Mouse (Mus musculus): Measurements from ENCODE around the gene Cd207. TPM values are rescaled to one million over a fixed set of nuclear protein-coding genes. Genes with fewer than 3 reads are reported as not detected.

Gene Cd207
- polyA plus RNA-seq, 1 experiment from 2014 or later, result not detected

- Histone ChIP-seq H3K4me2 (replicated peaks) (no peak overlapping the region), H3K36me3 (no peaks in the 10 kb centered on the region), H3K4me3 (no peak overlapping the region), H3K27me3 (peaks cover 97% of the 10 kb centered on the region), H3K27ac (no peak overlapping the region), H3K4me1 (peaks cover 16% of the 10 kb centered on the region), H3K9me3 (no peaks in the 10 kb centered on the region), H3K9ac (no peak overlapping the region)
- 6% methylated on average over 6 of the region's 6 CpGs for WGBS
- no peak for ATAC-seq (ENCODE audit: insufficient number of reproducible peaks, insufficient read depth, low FRiP score, low TSS enrichment)
Observed at GRCm38 (mm10) chr6:83707738-83708510, 30.3 kb upstream of the Cd207 start.

- no peak overlapping the region for H3K4me3 ChIP-seq
- peaks cover 91% of the 10 kb centered on the region for H3K27me3 ChIP-seq
- peaks cover 4% of the 10 kb centered on the region; the same call in 1 of the 2 replicates for H3K4me1 ChIP-seq
- 15% methylated on average over 5 of the region's 5 CpGs for WGBS
- ATAC-seq (ENCODE audit: insufficient number of reproducible peaks, insufficient read depth, low FRiP score, low TSS enrichment), result no peak
- no peak overlapping the region for H3K4me2 ChIP-seq (replicated peaks)
- no peaks in the 10 kb centered on the region for H3K36me3 ChIP-seq
- H3K9me3 ChIP-seq, result no peaks in the 10 kb centered on the region
- H3K27ac ChIP-seq, result no peak overlapping the region
- H3K9ac ChIP-seq, result no peak overlapping the region
Observed at GRCm38 (mm10) chr6:83704701-83705100, 27.0 kb upstream of the Cd207 start.

DNA sequence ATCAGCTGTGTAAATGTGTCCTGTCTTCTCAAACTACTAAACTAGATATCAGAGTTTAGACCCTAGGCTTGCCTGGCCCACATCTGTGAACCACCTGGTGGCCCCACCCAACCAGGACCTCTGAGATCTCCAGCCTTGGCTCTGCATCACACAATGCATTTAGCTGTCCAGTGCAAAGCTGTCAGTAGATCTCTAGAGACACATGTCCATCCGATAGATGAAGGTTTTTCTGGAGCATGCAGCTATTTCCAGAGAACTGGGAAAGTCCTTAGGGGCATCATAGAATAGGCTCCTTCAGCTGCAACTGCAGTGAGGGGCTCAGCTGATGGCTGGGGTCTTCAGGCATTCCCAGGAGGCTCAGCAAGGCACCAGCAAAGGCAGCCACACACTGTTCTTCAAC is 26.6 kb upstream of the Cd207 start:
- no peak overlapping the region for H3K27ac ChIP-seq
- no peaks in the 10 kb centered on the region for H3K9me3 ChIP-seq
- H3K36me3 ChIP-seq, result no peaks in the 10 kb centered on the region
- H3K4me2 ChIP-seq (replicated peaks), result no peak overlapping the region
- no peak for ATAC-seq (ENCODE audit: insufficient number of reproducible peaks, insufficient read depth, low FRiP score, low TSS enrichment)
- peaks cover 91% of the 10 kb centered on the region for H3K27me3 ChIP-seq
- no peak overlapping the region for H3K9ac ChIP-seq
- WGBS, result 7% methylated on average over 1 of the region's 1 CpGs
- no peak overlapping the region for H3K4me3 ChIP-seq
- H3K4me1 ChIP-seq, result peaks cover 4% of the 10 kb centered on the region; the same call in 1 of the 2 replicates

- Histone ChIP-seq H3K4me3 (no peak overlapping the region), H3K27me3 (peaks cover 91% of the 10 kb centered on the region), H3K4me2 (replicated peaks) (no peak overlapping the region), H3K36me3 (no peaks in the 10 kb centered on the region), H3K9me3 (no peaks in the 10 kb centered on the region), H3K4me1 (peaks cover 4% of the 10 kb centered on the region; the same call in 1 of the 2 replicates), H3K27ac (no peak overlapping the region), H3K9ac (no peak overlapping the region)
- no peak for ATAC-seq (ENCODE audit: insufficient number of reproducible peaks, insufficient read depth, low FRiP score, low TSS enrichment)
- 2% methylated on average over 10 of the region's 10 CpGs for WGBS
Observed at GRCm38 (mm10) chr6:83703722-83704078, 26.0 kb upstream of the Cd207 start.

- no peak for ATAC-seq (ENCODE audit: insufficient number of reproducible peaks, insufficient read depth, low FRiP score, low TSS enrichment)
- Histone ChIP-seq H3K9me3 (no peaks in the 10 kb centered on the region), H3K27me3 (peaks cover 91% of the 10 kb centered on the region), H3K27ac (no peak overlapping the region), H3K4me3 (no peak overlapping the region), H3K36me3 (no peaks in the 10 kb centered on the region), H3K4me1 (peaks cover 4% of the 10 kb centered on the region; the same call in 1 of the 2 replicates), H3K4me2 (replicated peaks) (no peak overlapping the region), H3K9ac (no peak overlapping the region)
- WGBS, result under 1% methylated on average over 27 of the region's 27 CpGs
Observed at GRCm38 (mm10) chr6:83703000-83703721, 25.5 kb upstream of the Cd207 start.

DNA sequence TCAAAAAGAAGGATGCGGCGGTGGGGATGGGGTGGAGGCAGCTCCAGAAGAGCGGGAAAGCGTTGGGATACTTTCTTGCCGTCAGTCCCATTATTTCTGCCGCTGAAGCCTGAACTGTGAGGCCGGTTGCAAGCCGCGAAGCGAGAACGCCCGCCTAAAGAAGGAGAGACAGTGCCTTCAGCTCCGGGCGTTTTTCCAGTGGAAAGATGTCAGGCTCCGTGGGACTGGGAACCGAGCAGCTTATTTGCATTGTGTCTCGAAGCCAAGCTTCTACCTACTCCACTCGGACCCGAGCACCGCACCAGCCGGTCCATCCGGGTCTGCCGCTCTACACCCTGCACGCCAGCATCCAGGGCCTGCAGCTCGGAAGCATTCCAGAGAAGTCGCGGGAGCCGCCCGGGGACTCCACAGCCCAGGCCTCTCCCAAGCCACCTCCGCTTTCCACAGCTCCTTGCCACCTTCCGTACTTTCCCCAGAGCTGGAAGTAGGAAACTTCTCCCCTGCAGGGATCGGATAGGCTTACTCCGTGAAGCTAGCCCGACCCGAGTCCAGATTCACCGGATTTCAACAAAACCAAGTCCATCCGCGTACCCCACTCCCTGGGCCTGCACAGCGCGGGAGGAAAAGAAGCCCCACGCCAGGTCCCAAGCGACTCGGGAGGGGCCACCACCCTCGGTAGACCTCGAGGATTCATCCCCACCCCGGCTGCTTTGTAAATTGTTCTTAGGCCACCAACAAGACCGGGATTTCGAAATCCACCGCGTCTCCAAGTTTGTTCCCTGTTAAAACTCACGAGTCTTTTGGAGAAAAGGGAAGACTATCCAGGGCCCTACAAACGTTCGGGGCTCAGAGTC is 24.7 kb upstream of the Cd207 start:
- ATAC-seq (ENCODE audit: insufficient number of reproducible peaks, insufficient read depth, low FRiP score, low TSS enrichment), result peak; percentile 12; the same call in 1 of the 2 replicates
- no peak overlapping the region for H3K9ac ChIP-seq
- WGBS, result 1% methylated on average over 53 of the region's 53 CpGs
- H3K27ac ChIP-seq, result no peak overlapping the region
- H3K4me3 ChIP-seq, result 0 out of 2 replicates have a peak overlapping the region, but pooled peaks have one; percentile 1
- H3K9me3 ChIP-seq, result no peaks in the 10 kb centered on the region
- H3K27me3 ChIP-seq, result peaks cover 91% of the 10 kb centered on the region
- H3K36me3 ChIP-seq, result no peaks in the 10 kb centered on the region
- H3K4me1 ChIP-seq, result peaks cover 4% of the 10 kb centered on the region; the same call in 1 of the 2 replicates
- peak overlapping the region; percentile 24; the same call in 1 of the 2 replicates for H3K4me2 ChIP-seq (replicated peaks)

- H3K9ac ChIP-seq, result no peak overlapping the region
- H3K4me2 ChIP-seq (replicated peaks), result no peak overlapping the region
- no peaks in the 10 kb centered on the region for H3K36me3 ChIP-seq
- H3K27ac ChIP-seq, result no peak overlapping the region
- ATAC-seq (ENCODE audit: insufficient number of reproducible peaks, insufficient read depth, low FRiP score, low TSS enrichment), result no peak
- no peaks in the 10 kb centered on the region for H3K9me3 ChIP-seq
- H3K27me3 ChIP-seq, result peaks cover 91% of the 10 kb centered on the region
- WGBS, result under 1% methylated on average over 11 of the region's 11 CpGs
- no peak overlapping the region for H3K4me3 ChIP-seq
- peaks cover 4% of the 10 kb centered on the region; the same call in 1 of the 2 replicates for H3K4me1 ChIP-seq
Observed at GRCm38 (mm10) chr6:83701001-83701400, 23.3 kb upstream of the Cd207 start.

DNA sequence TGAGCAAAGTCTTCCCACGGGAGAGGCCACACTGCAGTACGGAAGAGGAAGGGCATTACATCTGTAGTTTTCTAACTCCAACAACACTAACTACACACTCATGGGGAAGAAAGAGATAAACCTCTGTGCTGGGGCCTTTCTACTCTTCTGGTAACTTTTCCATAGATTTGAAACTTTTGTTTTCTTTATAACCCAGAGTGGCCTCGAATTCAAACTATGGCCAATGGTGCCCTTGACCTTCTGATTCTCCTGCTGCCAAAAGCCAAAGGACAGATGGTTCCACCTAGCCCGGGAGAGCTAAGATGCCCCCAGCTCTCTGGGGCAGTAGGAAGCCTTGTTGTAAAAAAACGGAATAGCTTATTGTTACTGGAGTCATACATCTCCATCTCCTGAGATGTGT is 22.3 kb upstream of the Cd207 start:
- Histone ChIP-seq H3K4me1 (peaks cover 4% of the 10 kb centered on the region; the same call in 1 of the 2 replicates), H3K9ac (no peak overlapping the region), H3K4me3 (no peak overlapping the region), H3K27ac (no peak overlapping the region), H3K27me3 (peaks cover 92% of the 10 kb centered on the region), H3K9me3 (no peaks in the 10 kb centered on the region), H3K36me3 (no peaks in the 10 kb centered on the region), H3K4me2 (replicated peaks) (no peak overlapping the region)
- no peak for ATAC-seq (ENCODE audit: insufficient number of reproducible peaks, insufficient read depth, low FRiP score, low TSS enrichment)
- WGBS, result 5% methylated on average over 5 of the region's 5 CpGs

DNA sequence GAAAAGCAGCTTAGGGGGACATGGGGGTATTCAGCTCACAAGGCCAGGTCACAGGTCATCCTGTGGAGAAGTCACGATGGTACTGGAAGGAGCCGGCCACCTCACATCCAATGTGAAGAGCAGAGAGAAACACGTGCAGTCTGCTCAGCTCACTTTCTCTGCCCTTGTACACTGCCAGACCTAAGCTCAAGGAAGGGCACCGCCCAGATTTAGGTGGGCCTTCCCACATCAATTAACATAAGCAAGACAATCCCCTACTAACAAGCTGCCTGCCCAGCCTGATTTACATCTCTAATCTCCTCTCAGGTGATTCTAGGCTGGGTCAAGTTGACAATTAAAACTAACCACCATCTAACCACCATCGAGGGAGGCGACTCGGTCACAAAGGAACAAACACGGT is 20.3 kb upstream of the Cd207 start:
- Histone ChIP-seq H3K27me3 (peaks cover 95% of the 10 kb centered on the region), H3K4me2 (replicated peaks) (no peak overlapping the region), H3K9ac (no peak overlapping the region), H3K4me1 (peaks cover 4% of the 10 kb centered on the region; the same call in 1 of the 2 replicates), H3K27ac (no peak overlapping the region), H3K4me3 (no peak overlapping the region), H3K36me3 (no peaks in the 10 kb centered on the region), H3K9me3 (no peaks in the 10 kb centered on the region)
- no peak for ATAC-seq (ENCODE audit: insufficient number of reproducible peaks, insufficient read depth, low FRiP score, low TSS enrichment)
- WGBS, result 3% methylated on average over 8 of the region's 8 CpGs

DNA sequence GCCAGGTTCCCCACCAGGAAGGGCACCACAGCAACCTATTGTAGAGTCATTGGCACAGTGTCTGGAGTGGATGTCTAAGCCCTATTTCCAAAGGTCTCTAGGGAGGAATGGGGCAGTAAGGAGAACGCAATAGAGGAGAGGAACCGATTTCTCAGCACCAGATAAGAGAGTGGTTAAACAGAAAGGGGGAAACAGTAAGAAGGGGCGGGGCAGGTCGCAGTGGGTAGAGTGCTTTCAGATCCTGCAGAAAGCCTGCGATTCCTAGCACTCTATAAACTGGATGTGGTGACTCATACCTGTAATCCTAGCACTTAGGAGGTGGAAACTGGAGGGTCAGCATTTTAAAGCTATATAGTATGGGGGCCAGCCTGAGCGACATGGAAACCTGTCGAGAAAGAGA is 19.0 kb upstream of the Cd207 start:
- Histone ChIP-seq H3K9me3 (no peaks in the 10 kb centered on the region), H3K36me3 (no peaks in the 10 kb centered on the region), H3K27me3 (peaks cover 98% of the 10 kb centered on the region), H3K27ac (no peak overlapping the region), H3K4me3 (no peak overlapping the region), H3K4me1 (no peaks in the 10 kb centered on the region), H3K4me2 (replicated peaks) (no peak overlapping the region), H3K9ac (no peak overlapping the region)
- 2% methylated on average over 7 of the region's 7 CpGs for WGBS
- ATAC-seq (ENCODE audit: insufficient number of reproducible peaks, insufficient read depth, low FRiP score, low TSS enrichment), result no peak

DNA sequence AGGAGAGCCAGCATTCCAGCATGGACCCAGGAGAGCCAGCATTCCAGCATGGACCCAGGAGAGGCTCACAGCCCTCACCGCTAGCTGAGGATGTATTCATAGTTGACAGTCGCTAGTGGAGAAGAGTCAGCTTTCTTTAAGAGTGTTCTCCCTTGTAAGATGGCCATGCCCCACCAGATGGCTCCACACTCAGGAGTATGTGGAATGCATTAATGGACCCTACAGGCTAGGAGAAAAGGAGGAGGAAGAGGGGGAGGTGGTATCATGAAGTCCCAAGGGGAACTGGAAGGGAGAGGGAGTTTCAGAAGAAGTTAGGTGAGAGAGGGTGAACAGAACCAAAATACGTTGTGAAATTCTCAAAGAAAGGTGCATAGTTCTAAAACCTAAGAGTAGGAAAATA is 18.1 kb upstream of the Cd207 start:
- H3K4me2 ChIP-seq (replicated peaks), result no peak overlapping the region
- no peaks in the 10 kb centered on the region for H3K4me1 ChIP-seq
- H3K27ac ChIP-seq, result no peak overlapping the region
- H3K9me3 ChIP-seq, result no peaks in the 10 kb centered on the region
- no peak overlapping the region for H3K9ac ChIP-seq
- no peaks in the 10 kb centered on the region for H3K36me3 ChIP-seq
- peaks cover 99% of the 10 kb centered on the region for H3K27me3 ChIP-seq
- ATAC-seq (ENCODE audit: insufficient number of reproducible peaks, insufficient read depth, low FRiP score, low TSS enrichment), result no peak
- H3K4me3 ChIP-seq, result no peak overlapping the region
- WGBS, result 4% methylated on average over 3 of the region's 3 CpGs
